Mouse (Mus musculus) layer of hippocampus, adult 9-11 months (tissue): ENCODE results near the gene Bcar1.

Source experiments
- DNase-seq: peaks from one replicate; pipeline ENCODE4 v3.0.0; 2022

Bcar1 gene

GRCm38 (mm10) chr8:111768651-111769050 lies 25.0 kb upstream of the Bcar1 start:
- DNase-seq = no peak

GRCm38 (mm10) chr8:111765616-111766015 lies 22.0 kb upstream of the Bcar1 start:
- no peak for DNase-seq

GRCm38 (mm10) chr8:111765096-111765495 lies 21.5 kb upstream of the Bcar1 start:
- no peak for DNase-seq

GRCm38 (mm10) chr8:111760708-111761107 lies 17.1 kb upstream of the Bcar1 start:
- no peak for DNase-seq

- no peak for DNase-seq
Measured at GRCm38 (mm10) chr8:111758817-111759216, 15.2 kb upstream of the Bcar1 start.

- DNase-seq = no peak
Measured at GRCm38 (mm10) chr8:111757599-111757998, 14.0 kb upstream of the Bcar1 start.

GRCm38 (mm10) chr8:111754736-111755135 lies 11.1 kb upstream of the Bcar1 start:
- no peak for DNase-seq

- DNase-seq = no peak
Measured at GRCm38 (mm10) chr8:111754088-111754487, 10.5 kb upstream of the Bcar1 start.

- no peak for DNase-seq
Measured at GRCm38 (mm10) chr8:111748766-111749165, 5.2 kb upstream of the Bcar1 start.

- no peak for DNase-seq
Measured at GRCm38 (mm10) chr8:111747866-111748649, 4.4 kb upstream of the Bcar1 start.

- DNase-seq = no peak
Measured at GRCm38 (mm10) chr8:111746582-111747465, 3.2 kb upstream of the Bcar1 start.

GRCm38 (mm10) chr8:111745591-111746418 lies 2.2 kb upstream of the Bcar1 start:
- DNase-seq = peak; percentile 73

GRCm38 (mm10) chr8:111745086-111745485 lies 1.5 kb upstream of the Bcar1 start:
- no peak for DNase-seq

- DNase-seq = no peak
Measured at GRCm38 (mm10) chr8:111743101-111743791, 363 bp downstream of the Bcar1 start.

- DNase-seq = peak; percentile 82
Measured at GRCm38 (mm10) chr8:111742261-111743037, 1.2 kb downstream of the Bcar1 start.

- DNase-seq = no peak
Measured at GRCm38 (mm10) chr8:111741556-111741955, 2.1 kb downstream of the Bcar1 start.

GRCm38 (mm10) chr8:111740994-111741393 lies 2.6 kb downstream of the Bcar1 start:
- no peak for DNase-seq

- no peak for DNase-seq
Measured at GRCm38 (mm10) chr8:111740301-111740711, 3.3 kb downstream of the Bcar1 start.

- no peak for DNase-seq
Measured at GRCm38 (mm10) chr8:111739604-111740003, 4.0 kb downstream of the Bcar1 start.

GRCm38 (mm10) chr8:111738867-111739266 lies 4.7 kb downstream of the Bcar1 start:
- DNase-seq = no peak

- DNase-seq = peak; percentile 80
Measured at GRCm38 (mm10) chr8:111736321-111736720, 7.3 kb downstream of the Bcar1 start.

GRCm38 (mm10) chr8:111735791-111736190 lies 7.8 kb downstream of the Bcar1 start:
- no peak for DNase-seq
